Mouse (Mus musculus) bone marrow, adult 2 months (tissue): ENCODE data around the gene Ubtd1.

Experiments used
- CTCF ChIP-seq: fragments of 200-500 bp; IDR thresholded peaks from 2 replicates; pipeline ENCODE4 v1.5.1; 2011; ENCODE audit warnings: low read length, control low read depth; ENCODE audit not compliant: control insufficient read depth, insufficient read depth
- POLR2A ChIP-seq: fragments of 200-500 bp; IDR thresholded peaks from 2 replicates; pipeline ENCODE4 v1.6.1; 2011; ENCODE audit warnings: low read depth, mild to moderate bottlenecking, control low read depth, low read length, borderline replicate concordance; ENCODE audit not compliant: control insufficient read depth

DNA sequence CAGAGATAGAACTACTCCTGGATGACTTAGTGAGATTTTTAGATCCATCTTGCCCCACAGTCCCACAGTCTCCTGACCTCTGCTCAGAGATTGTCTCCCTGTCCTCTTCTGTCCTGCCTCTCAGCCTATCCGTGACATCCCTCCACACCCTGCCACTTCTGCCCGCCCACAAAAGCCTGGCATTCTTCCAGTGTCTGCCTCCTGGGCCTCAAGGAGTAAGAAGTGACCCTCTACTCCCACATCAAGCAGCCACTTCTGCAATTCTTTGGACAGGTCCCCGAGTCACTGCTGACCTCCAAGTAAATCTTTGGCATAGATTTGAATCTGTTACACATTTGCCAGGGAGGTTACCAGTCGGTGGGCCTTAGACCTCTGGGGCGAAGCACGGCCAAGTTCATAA lies 72.7 kb downstream of the Ubtd1 start:
- TF ChIP-seq CTCF (no peak), POLR2A (no peak)
